Mouse (Mus musculus): ENCODE data around the gene A3galt2. TPM values are rescaled to one million over a fixed set of nuclear protein-coding genes. Genes with fewer than 3 reads are reported as not detected.
A peak's percentile ranks its signal among the peaks of the same experiment; 100 is the strongest.

Gene A3galt2
- polyA plus RNA-seq, 1 experiment from 2014 or later = 0.30 TPM

DNA sequence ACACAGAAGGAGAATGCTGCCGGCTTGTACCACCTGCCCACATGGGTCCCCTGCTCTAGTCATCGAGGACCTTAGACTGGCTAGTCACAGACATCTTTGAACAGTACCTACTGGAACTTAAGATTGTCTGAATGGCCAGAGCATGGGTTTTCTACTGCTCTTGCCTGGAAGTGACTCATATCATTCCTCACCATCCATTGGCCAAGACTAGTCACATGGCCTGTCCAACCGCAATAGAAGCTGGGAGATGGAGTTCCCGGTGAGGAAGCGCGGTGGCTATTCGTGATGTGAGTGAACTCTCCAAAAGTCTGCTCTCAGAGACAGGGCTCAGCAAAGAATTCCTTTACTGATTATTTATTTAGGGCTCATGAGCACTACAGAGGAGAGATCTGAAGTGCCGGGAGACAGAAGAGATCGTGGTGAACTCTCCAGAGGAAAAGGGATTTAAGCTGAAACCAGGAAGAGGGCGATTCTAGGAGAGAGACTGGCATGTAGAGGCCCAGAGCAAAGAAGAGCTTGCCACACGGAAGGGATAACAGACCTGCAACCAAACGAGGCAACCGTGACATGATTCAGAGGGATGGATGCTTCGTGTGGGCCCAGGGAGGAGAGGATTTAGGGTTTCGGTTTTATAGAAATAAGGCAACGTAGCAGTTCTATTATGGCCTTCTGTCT lies 56.4 kb downstream of the A3galt2 start:
- ATAC-seq (ENCODE audit: low read depth) = peak; percentile 90
- H3K27me3 ChIP-seq (ENCODE audit: control insufficient read depth, insufficient read depth, low read depth, low read length) = no peaks in the 10 kb centered on the region
- H3K4me3 ChIP-seq (ENCODE audit: low read length) = peak overlapping the region; percentile 67
- peak overlapping the region; percentile 68 for H3K9ac ChIP-seq (ENCODE audit: low read length)
- WGBS = 10% methylated on average over 16 of the region's 16 CpGs
- peak overlapping the region; percentile 68 for H3K4me2 ChIP-seq (ENCODE audit: low read depth, low read length)
- H3K4me1 ChIP-seq (replicated peaks; ENCODE audit: control insufficient read depth, insufficient read depth, low read length) = peaks cover 16% of the 10 kb centered on the region
- H3K36me3 ChIP-seq (ENCODE audit: control insufficient read depth, insufficient read depth, low read length) = no peaks in the 10 kb centered on the region
- H3K27ac ChIP-seq (ENCODE audit: low read length) = peak overlapping the region; percentile 56
- H3K9me3 ChIP-seq (ENCODE audit: control insufficient read depth, low read length) = no peaks in the 10 kb centered on the region

DNA sequence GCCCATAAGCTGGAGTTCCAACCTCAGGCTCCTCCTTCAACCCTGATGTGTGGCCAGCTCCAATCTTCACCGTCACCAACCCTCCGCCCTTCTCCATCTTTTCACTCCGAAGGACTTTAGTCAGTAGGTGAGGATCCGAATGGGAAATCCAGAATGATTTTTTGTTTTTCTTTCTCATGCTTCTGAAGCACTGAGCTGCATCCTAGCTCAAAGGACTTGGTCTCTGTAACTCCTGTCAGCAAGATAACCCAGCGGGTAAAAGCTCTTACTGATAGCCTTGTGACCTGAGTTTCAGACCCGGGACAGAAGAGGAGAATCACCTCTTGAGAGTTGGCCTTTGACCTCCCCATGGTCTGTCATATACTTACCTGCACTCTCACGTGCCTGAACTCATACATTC lies 61.8 kb downstream of the A3galt2 start:
- H3K4me2 ChIP-seq (ENCODE audit: low read depth, low read length) = no peak overlapping the region
- H3K9ac ChIP-seq (ENCODE audit: low read length) = no peak overlapping the region
- no peak overlapping the region for H3K4me3 ChIP-seq (ENCODE audit: low read length)
- H3K4me1 ChIP-seq (replicated peaks; ENCODE audit: control insufficient read depth, insufficient read depth, low read length) = peaks cover 13% of the 10 kb centered on the region
- ATAC-seq (ENCODE audit: low read depth) = no peak
- no peaks in the 10 kb centered on the region for H3K36me3 ChIP-seq (ENCODE audit: control insufficient read depth, insufficient read depth, low read length)
- H3K27ac ChIP-seq (ENCODE audit: low read length) = no peak overlapping the region
- WGBS = 41% methylated on average over 7 of the region's 7 CpGs
- H3K9me3 ChIP-seq (ENCODE audit: control insufficient read depth, low read length) = no peaks in the 10 kb centered on the region
- no peaks in the 10 kb centered on the region for H3K27me3 ChIP-seq (ENCODE audit: control insufficient read depth, insufficient read depth, low read depth, low read length)

Other genes starting within 250 kb of the A3galt2 start
- gene Zscan20, start 145.3 kb upstream of the A3galt2 start, polyA plus RNA-seq (2015; fragmentation: Nextera tagmentation; extraction: Ambion mirVana) = 4.2 and 4.5 TPM in 2 replicates
- 1.6 and 1.8 TPM in 2 replicates for gene Tlr12, start 136.7 kb upstream of the A3galt2 start, polyA plus RNA-seq (2015; fragmentation: Nextera tagmentation; extraction: Ambion mirVana)
- 18.9 and 19.8 TPM in 2 replicates for gene Phc2, start 100.7 kb upstream of the A3galt2 start, polyA plus RNA-seq (2015; fragmentation: Nextera tagmentation; extraction: Ambion mirVana)
- gene Zfp362, start 50.7 kb downstream of the A3galt2 start, polyA plus RNA-seq (2015; fragmentation: Nextera tagmentation; extraction: Ambion mirVana) = 32.2 and 33.6 TPM in 2 replicates
- 3.7 and 3.9 TPM in 2 replicates for gene Trim62, start 128.2 kb downstream of the A3galt2 start, polyA plus RNA-seq (2015; fragmentation: Nextera tagmentation; extraction: Ambion mirVana)
- 18.7 and 23.2 TPM in 2 replicates for gene Azin2, start 207.1 kb downstream of the A3galt2 start, polyA plus RNA-seq (2015; fragmentation: Nextera tagmentation; extraction: Ambion mirVana)
- gene Ak2, start 236.6 kb downstream of the A3galt2 start, polyA plus RNA-seq (2015; fragmentation: Nextera tagmentation; extraction: Ambion mirVana) = 173 and 175 TPM in 2 replicates